Mouse (Mus musculus) heart, adult 9 months (tissue): ENCODE data around the gene Cog4.

Experiments used
- DNase-seq, 2 experiments: peaks; one replicate each; pipeline ENCODE4 v3.0.0; 2022; ENCODE audit warnings: low spot score in 2 of 2

The Cog4 gene

GRCm38 (mm10) chr8:110846405-110847170 is at the start of gene Cog4, which contains the start of gene Sf3b3:
Gene Cog4 (plus strand): TSS chr8:110846600.
Gene Sf3b3 (minus strand): TSS chr8:110846787.
- DNase-seq = peak; percentile 84 to 92

GRCm38 (mm10) chr8:110797086-110797485 is 49.3 kb upstream of the Cog4 start:
- DNase-seq = no peak

GRCm38 (mm10) chr8:110802988-110803387 is 43.4 kb upstream of the Cog4 start:
- no peak for DNase-seq

- DNase-seq = no peak
Measured at GRCm38 (mm10) chr8:110803856-110804255, 42.5 kb upstream of the Cog4 start.

- no peak for DNase-seq
Measured at GRCm38 (mm10) chr8:110804825-110805514, 41.4 kb upstream of the Cog4 start.

GRCm38 (mm10) chr8:110805669-110806068 is 40.7 kb upstream of the Cog4 start, which contains the start of gene Il34:
Gene Il34 (minus strand): TSS chr8:110805924.
- no peak for DNase-seq

GRCm38 (mm10) chr8:110806146-110806545 is 40.3 kb upstream of the Cog4 start:
- DNase-seq = no peak

- peak; percentile 51 to 63 for DNase-seq
Measured at GRCm38 (mm10) chr8:110808495-110809472, 37.6 kb upstream of the Cog4 start.

- peak; percentile 39 to 45 for DNase-seq
Measured at GRCm38 (mm10) chr8:110809831-110810230, 36.6 kb upstream of the Cog4 start.

GRCm38 (mm10) chr8:110810481-110811065 is 35.8 kb upstream of the Cog4 start:
- no peak for DNase-seq

GRCm38 (mm10) chr8:110811116-110811515 is 35.3 kb upstream of the Cog4 start:
- no peak for DNase-seq

- DNase-seq = no peak
Measured at GRCm38 (mm10) chr8:110811793-110812192, 34.6 kb upstream of the Cog4 start.

GRCm38 (mm10) chr8:110812349-110813080 is 33.9 kb upstream of the Cog4 start:
- no peak for DNase-seq

GRCm38 (mm10) chr8:110813081-110813812 is 33.2 kb upstream of the Cog4 start:
- DNase-seq = no peak

- DNase-seq = no peak
Measured at GRCm38 (mm10) chr8:110815308-110815707, 31.1 kb upstream of the Cog4 start.

GRCm38 (mm10) chr8:110816990-110817389 is 29.4 kb upstream of the Cog4 start:
- no peak for DNase-seq

- no peak for DNase-seq
Measured at GRCm38 (mm10) chr8:110818593-110818992, 27.8 kb upstream of the Cog4 start.

- DNase-seq = no peak
Measured at GRCm38 (mm10) chr8:110820257-110820656, 26.1 kb upstream of the Cog4 start.

GRCm38 (mm10) chr8:110821960-110822359 is 24.4 kb upstream of the Cog4 start:
- no peak for DNase-seq

- DNase-seq = no peak
Measured at GRCm38 (mm10) chr8:110824861-110825260, 21.5 kb upstream of the Cog4 start.
